Mouse (Mus musculus) liver, adult 2 months (tissue): ENCODE measurements around the gene Fam57b.

ENCODE experiments used
- CTCF ChIP-seq: fragments of 200-500 bp; IDR thresholded peaks from 2 replicates; pipeline ENCODE4 v1.5.1; 2011; ENCODE audit warnings: low read depth, low read length, control low read depth
- POLR2A ChIP-seq: fragments of 200-500 bp; IDR thresholded peaks from 2 replicates; pipeline ENCODE4 v1.6.1; 2011; ENCODE audit warnings: low read length, control low read depth; ENCODE audit not compliant: insufficient read depth; ENCODE audit errors: extremely low read depth

- TF ChIP-seq POLR2A (no peak), CTCF (no peak)
These were observed 3.0 kb downstream of the Fam57b start for GRCm38 (mm10) chr7:126800269-126801056.
